Comparison of ENCODE assay signal across 27 mouse cellular contexts in the genomic region with DNA sequence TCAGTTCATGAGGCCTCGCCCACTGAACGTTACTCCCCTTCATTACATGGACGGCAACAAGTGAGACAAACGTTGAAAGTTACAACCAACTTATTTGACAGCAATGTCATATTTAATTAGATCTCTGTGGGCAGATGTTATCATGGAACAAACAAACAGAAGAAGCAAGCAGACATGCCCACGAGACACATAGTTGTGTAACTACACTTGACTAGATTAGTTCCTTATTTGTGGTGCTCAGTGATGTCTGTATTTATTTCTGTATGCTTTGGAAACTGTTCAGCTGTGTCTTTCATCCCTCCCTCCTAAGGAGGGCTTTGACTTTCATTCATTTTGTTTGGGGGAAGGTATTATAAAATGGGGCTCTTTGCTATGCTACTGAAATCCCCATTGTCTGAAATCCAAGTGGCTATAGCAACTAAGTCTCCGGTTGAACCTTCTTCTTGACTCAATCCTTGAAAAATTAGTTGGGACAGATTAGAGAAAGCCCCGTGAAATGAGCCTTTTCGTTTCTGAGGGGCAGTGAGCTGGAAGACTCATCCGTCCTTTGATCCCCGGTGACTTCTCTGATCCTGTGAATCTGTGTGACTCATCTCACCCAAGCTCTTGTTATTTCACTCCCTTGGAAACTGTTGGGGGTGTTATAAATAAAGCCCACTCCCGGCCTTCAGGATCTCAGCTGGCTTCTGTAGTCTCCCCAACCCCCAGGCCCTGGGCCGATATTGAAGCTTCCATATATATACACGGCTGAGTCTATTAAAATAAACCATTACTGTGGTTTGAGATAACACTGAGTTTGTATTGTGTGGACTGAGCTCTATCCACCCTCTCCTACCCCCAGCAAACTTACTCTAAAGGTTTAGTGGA. TPM values are rescaled to one million over a fixed set of nuclear protein-coding genes. Genes with fewer than 3 reads are reported as not detected.
DNase-seq lines count a peak whose midpoint lies in the region; ATAC-seq lines count a peak whose summit lies in the region.
"Had no signal": no experiment of that assay in that cellular context is flagged by ENCODE, and none has a peak within 500 bp of the region (broad histone marks: within the 10 kb centered on the region; RNA-seq: fewer than 3 reads in every experiment).

No protein-coding gene starts in this region.

- peak; percentile 63 for ATAC-seq in midbrain, embryonic 11.5 days (ENCODE audit: low FRiP score)
- no peak for ATAC-seq in midbrain, embryonic 16.5 days
- 0 out of 2 replicates have a peak, but pooled peaks have one; percentile 19 for ATAC-seq in megakaryocyte-erythroid progenitor cell, adult 5-6 weeks (replicated peaks; ENCODE audit: low FRiP score, low TSS enrichment, poor library complexity, severe bottlenecking)
- ATAC-seq: forebrain, embryonic 15.5 days; intestine, embryonic 15.5 days had no signal

- peak; percentile 87 for DNase-seq in midbrain, embryonic 11.5 days (ENCODE audit: low spot score, missing footprints)
- peak; percentile 16 for DNase-seq in brain, adult 2 months (ENCODE audit: low read depth, low spot score)
- DNase-seq in gastrocnemius, postnatal 10 days: no peak
- DNase-seq in frontal cortex, postnatal 10 days (ENCODE audit: low spot score in 2 of 2): no peak
- DNase-seq in c-Kit-positive CD71-positive TER-119-positive erythroid progenitor cells, embryonic 14.5 days (ENCODE audit: low spot score): no peak
- DNase-seq: cerebellum, adult 9-11 months; heart, adult 18-20 months; kidney, postnatal 4 days; liver, embryonic 13.5 days; lung, embryonic 14.5 days; right cerebral cortex, postnatal 25 days; thymus, adult 18-20 months had no signal

- H3K9ac ChIP-seq in midbrain, embryonic 11.5 days (ENCODE audit: low read length): no peak overlapping the region
- H3K9ac ChIP-seq in midbrain, embryonic 16.5 days (ENCODE audit: low read depth, low read length): no peak overlapping the region
- H3K9ac ChIP-seq: embryonic facial prominence, embryonic 13.5 days; forebrain, embryonic 15.5 days; heart, embryonic 13.5 days; hindbrain, embryonic 14.5 days; intestine, embryonic 15.5 days; kidney, embryonic 15.5 days; limb, embryonic 12.5 days; liver, embryonic 13.5 days; lung, embryonic 14.5 days; stomach, embryonic 15.5 days had no signal

- no peak overlapping the region for H3K4me3 ChIP-seq in midbrain, embryonic 11.5 days (ENCODE audit: low read depth, low read length)
- no peak overlapping the region for H3K4me3 ChIP-seq in midbrain, embryonic 16.5 days (ENCODE audit: low read depth, low read length)
- H3K4me3 ChIP-seq: embryonic facial prominence, embryonic 13.5 days; forebrain, embryonic 15.5 days; heart, embryonic 13.5 days; intestine, embryonic 15.5 days; kidney, embryonic 15.5 days; limb, embryonic 12.5 days; liver, embryonic 13.5 days; stomach, embryonic 15.5 days had no signal

- H3K9me3 ChIP-seq in midbrain, embryonic 11.5 days (ENCODE audit: control insufficient read depth, low read length): no peaks in the 10 kb centered on the region
- no peaks in the 10 kb centered on the region for H3K9me3 ChIP-seq in midbrain, embryonic 16.5 days (replicated peaks; ENCODE audit: control insufficient read depth, low read length, poor library complexity, severe bottlenecking)
- H3K9me3 ChIP-seq: embryonic facial prominence, embryonic 13.5 days; forebrain, embryonic 15.5 days; G1E; heart, embryonic 13.5 days; intestine, embryonic 15.5 days; kidney, embryonic 15.5 days; limb, embryonic 12.5 days; liver, embryonic 13.5 days; stomach, embryonic 15.5 days had no signal

- no peaks in the 10 kb centered on the region for H3K36me3 ChIP-seq in midbrain, embryonic 11.5 days (ENCODE audit: control insufficient read depth, insufficient read depth, low read length)
- no peaks in the 10 kb centered on the region for H3K36me3 ChIP-seq in midbrain, embryonic 16.5 days (ENCODE audit: control insufficient read depth, insufficient read depth, low read length)
- H3K36me3 ChIP-seq: embryonic facial prominence, embryonic 13.5 days; forebrain, embryonic 15.5 days; G1E; heart, embryonic 13.5 days; intestine, embryonic 15.5 days; kidney, embryonic 15.5 days; limb, embryonic 12.5 days; liver, embryonic 13.5 days; stomach, embryonic 15.5 days had no signal

- no peak overlapping the region for H3K27ac ChIP-seq in midbrain, embryonic 11.5 days (ENCODE audit: low read depth, low read length)
- no peak overlapping the region for H3K27ac ChIP-seq in midbrain, embryonic 16.5 days (ENCODE audit: low read length)
- H3K27ac ChIP-seq: embryonic facial prominence, embryonic 13.5 days; forebrain, embryonic 15.5 days; heart, embryonic 13.5 days; hindbrain, embryonic 14.5 days; intestine, embryonic 15.5 days; kidney, embryonic 15.5 days; limb, embryonic 12.5 days; liver, embryonic 13.5 days; macrophage; stomach, embryonic 15.5 days had no signal

- no peak overlapping the region for H3K4me2 ChIP-seq in midbrain, embryonic 11.5 days
- H3K4me2 ChIP-seq in midbrain, embryonic 16.5 days (ENCODE audit: low read length): no peak overlapping the region
- H3K4me2 ChIP-seq: embryonic facial prominence, embryonic 13.5 days; forebrain, embryonic 15.5 days; heart, embryonic 13.5 days; hindbrain, embryonic 14.5 days; intestine, embryonic 15.5 days; kidney, embryonic 15.5 days; limb, embryonic 12.5 days; liver, embryonic 13.5 days; lung, embryonic 14.5 days; stomach, embryonic 15.5 days had no signal

- peaks cover 9% of the 10 kb centered on the region; the same call in 1 of the 2 replicates for H3K4me1 ChIP-seq in midbrain, embryonic 11.5 days (ENCODE audit: control insufficient read depth, insufficient read depth, low read length)
- H3K4me1 ChIP-seq in midbrain, embryonic 16.5 days (ENCODE audit: control insufficient read depth, insufficient read depth, low read length): no peaks in the 10 kb centered on the region
- H3K4me1 ChIP-seq: embryonic facial prominence, embryonic 13.5 days; forebrain, embryonic 15.5 days; intestine, embryonic 15.5 days; kidney, embryonic 15.5 days; liver, embryonic 13.5 days; stomach, embryonic 15.5 days had no signal

- no peaks in the 10 kb centered on the region for H3K27me3 ChIP-seq in midbrain, embryonic 11.5 days (ENCODE audit: control insufficient read depth, insufficient read depth, low read length)
- H3K27me3 ChIP-seq in midbrain, embryonic 16.5 days (ENCODE audit: control insufficient read depth, insufficient read depth, low read depth, low read length): no peaks in the 10 kb centered on the region; the same call in 1 of the 2 replicates
- H3K27me3 ChIP-seq: embryonic facial prominence, embryonic 13.5 days; forebrain, embryonic 15.5 days; heart, embryonic 13.5 days; intestine, embryonic 15.5 days; kidney, embryonic 15.5 days; limb, embryonic 12.5 days; liver, embryonic 13.5 days; stomach, embryonic 15.5 days had no signal

- 22% methylated on average over 13 of the region's 13 CpGs for WGBS in midbrain, embryonic 11.5 days
- WGBS in midbrain, embryonic 16.5 days: 26% methylated on average over 13 of the region's 13 CpGs

RNA-seq across cellular contexts. Expression of gene Esm1, which starts 12.4 kb away (rescaled TPM):
- 0.86 and 0.97 TPM in 2 replicates for polyA plus RNA-seq in midbrain, embryonic 11.5 days (2014; fragmentation: Nextera tagmentation; extraction: Ambion mirVana)
- polyA plus RNA-seq in midbrain, embryonic 16.5 days (2015; fragmentation: Nextera tagmentation; extraction: Ambion mirVana): 1.8 and 2.1 TPM in 2 replicates
- total RNA-seq in megakaryocyte-erythroid progenitor cell, adult 5-6 weeks (2014; fragmentation: Nextera tagmentation): not detected in 2 replicates
- 0.53 TPM in 1 of 2 replicates, not detected in the other for total RNA-seq in megakaryocyte-erythroid progenitor cell, adult 5-6 weeks (2017)
- total RNA-seq in gastrocnemius, postnatal 10 days (2021): 1 to 10 TPM; 3.6 to 3.9 TPM
- total RNA-seq: G1E had no signal
- polyA plus RNA-seq: G1E, macrophage had no signal

RNA-seq across cellular contexts. Expression of gene Gzmk, which starts 28.7 kb away (rescaled TPM):
- polyA plus RNA-seq in midbrain, embryonic 11.5 days (2014; fragmentation: Nextera tagmentation; extraction: Ambion mirVana): not detected in 2 replicates
- polyA plus RNA-seq in midbrain, embryonic 16.5 days (2015; fragmentation: Nextera tagmentation; extraction: Ambion mirVana): 0.14 and 0.26 TPM in 2 replicates
- not detected in 2 replicates for total RNA-seq in megakaryocyte-erythroid progenitor cell, adult 5-6 weeks (2014; fragmentation: Nextera tagmentation)
- not detected in 2 replicates for total RNA-seq in megakaryocyte-erythroid progenitor cell, adult 5-6 weeks (2017)
- total RNA-seq in gastrocnemius, postnatal 10 days (2021): not detected
- total RNA-seq: adrenal gland, postnatal 4 days; G1E; heart, adult 18-20 months; heart, postnatal 25 days had no signal
- polyA plus RNA-seq: embryonic facial prominence, embryonic 13.5 days; G1E; heart, embryonic 13.5 days; hindbrain, embryonic 14.5 days; intestine, embryonic 15.5 days; kidney, embryonic 15.5 days; limb, embryonic 12.5 days; liver, embryonic 13.5 days; lung, embryonic 14.5 days; macrophage; neural tube, embryonic 14.5 days; stomach, embryonic 15.5 days had no signal

Comparison
In these comparisons a context has a peak if more than half of its experiments do, and no peak if none do; other contexts are left out.
1. DNase-seq: peak in midbrain, embryonic 11.5 days (single experiment) and brain, adult 2 months (single experiment); none in gastrocnemius, postnatal 10 days (single experiment), frontal cortex, postnatal 10 days (0 of 2) and c-Kit-positive CD71-positive TER-119-positive erythroid progenitor cells, embryonic 14.5 days (single experiment).